Mouse (Mus musculus) embryonic facial prominence, embryonic 12.5 days (tissue): Measurements from ENCODE around the gene Clock. TPM values are rescaled to one million over a fixed set of nuclear protein-coding genes. Genes with fewer than 3 reads are reported as not detected.

ENCODE experiments used
- ATAC-seq: fragments of 200-750 bp; cut with Nextera tagmentation; 2 replicates; pipeline ENCODE4 v1.8.0; 2017; ENCODE audit not compliant: insufficient number of reproducible peaks, insufficient read depth, low FRiP score, low TSS enrichment
- H3K27ac ChIP-seq: fragments of 300-500 bp; sonication (generic); 2 replicates; pipeline ENCODE4 v1.5.1; 2016; ENCODE audit warnings: mild to moderate bottlenecking
- H3K27me3 ChIP-seq: fragments of 300-500 bp; sonication (generic); 2 replicates; pipeline ENCODE4 v1.6.1; 2016; ENCODE audit warnings: mild to moderate bottlenecking, moderate library complexity
- H3K36me3 ChIP-seq: fragments of 300-500 bp; sonication (generic); 2 replicates; pipeline ENCODE4 v1.6.1; 2016; ENCODE audit warnings: mild to moderate bottlenecking
- H3K4me1 ChIP-seq: fragments of 300-500 bp; sonication (generic); 2 replicates; pipeline ENCODE4 v1.6.1; 2016
- H3K4me2 ChIP-seq: fragments of 300-500 bp; sonication (generic); replicated peaks from 2 replicates; pipeline ENCODE4 v1.6.1; 2016; ENCODE audit warnings: mild to moderate bottlenecking, moderate library complexity
- H3K4me3 ChIP-seq: fragments of 300-500 bp; sonication (generic); 2 replicates; pipeline ENCODE4 v1.5.1; 2016; ENCODE audit warnings: mild to moderate bottlenecking
- H3K9ac ChIP-seq: fragments of 300-500 bp; sonication (generic); 2 replicates; pipeline ENCODE4 v1.6.1; 2016; ENCODE audit warnings: mild to moderate bottlenecking, moderate library complexity
- H3K9me3 ChIP-seq: fragments of 300-500 bp; sonication (generic); 2 replicates; pipeline ENCODE4 v1.6.1; 2016; ENCODE audit warnings: mild to moderate bottlenecking, moderate library complexity
- WGBS: fragments of 180-500 bp; shearing (Covaris S2); methylation state at CpG from one replicate; pipeline ENCODE4 v1.1.7; 2016; 5-methylcytosine and 5-hydroxymethylcytosine counted together
- polyA plus RNA-seq: library from polyadenylated mRNA; unstranded; fragments of >200 nt; fragmentation: Nextera tagmentation; extraction: Ambion mirVana; gene quantifications from 2 replicates; pipeline ENCODE4 v1.2.1, GENCODE M21; 2016

Clock gene
- polyA plus RNA-seq, 1 experiment from 2014 or later: 13.2 TPM

- Histone ChIP-seq H3K9ac (no peak overlapping the region), H3K4me1 (no peaks in the 10 kb centered on the region), H3K27me3 (no peaks in the 10 kb centered on the region), H3K9me3 (no peaks in the 10 kb centered on the region), H3K36me3 (peaks cover 4% of the 10 kb centered on the region; the same call in 1 of the 2 replicates), H3K27ac (no peak overlapping the region), H3K4me3 (no peak overlapping the region), H3K4me2 (no peak overlapping the region)
- 86% methylated on average over 3 of the region's 3 CpGs for WGBS
- ATAC-seq: no peak
Observed at GRCm38 (mm10) chr5:76250948-76251347, 53.6 kb downstream of the Clock start.

- Histone ChIP-seq H3K4me2 (no peak overlapping the region), H3K36me3 (peaks cover 9% of the 10 kb centered on the region; the same call in 1 of the 2 replicates), H3K4me3 (no peak overlapping the region), H3K9ac (no peak overlapping the region), H3K27me3 (no peaks in the 10 kb centered on the region), H3K4me1 (no peaks in the 10 kb centered on the region), H3K9me3 (no peaks in the 10 kb centered on the region), H3K27ac (no peak overlapping the region)
- ATAC-seq: no peak
Observed at GRCm38 (mm10) chr5:76246539-76246938, 58.1 kb downstream of the Clock start.

GRCm38 (mm10) chr5:76245419-76245818, 59.2 kb downstream of the Clock start:
- Histone ChIP-seq H3K36me3 (peaks cover 9% of the 10 kb centered on the region), H3K27me3 (no peaks in the 10 kb centered on the region), H3K4me1 (no peaks in the 10 kb centered on the region), H3K9me3 (no peaks in the 10 kb centered on the region), H3K27ac (no peak overlapping the region), H3K9ac (no peak overlapping the region), H3K4me2 (no peak overlapping the region), H3K4me3 (no peak overlapping the region)
- ATAC-seq: no peak
- WGBS: 89% methylated on average over 3 of the region's 3 CpGs

- Histone ChIP-seq H3K9me3 (no peaks in the 10 kb centered on the region), H3K4me1 (no peaks in the 10 kb centered on the region), H3K9ac (no peak overlapping the region), H3K36me3 (peaks cover 15% of the 10 kb centered on the region), H3K4me3 (no peak overlapping the region), H3K27me3 (no peaks in the 10 kb centered on the region), H3K4me2 (no peak overlapping the region), H3K27ac (no peak overlapping the region)
- WGBS: 90% methylated on average over 10 of the region's 10 CpGs
- ATAC-seq: no peak
Observed at GRCm38 (mm10) chr5:76244430-76244829, 60.2 kb downstream of the Clock start.

GRCm38 (mm10) chr5:76243929-76244328, 60.7 kb downstream of the Clock start:
- Histone ChIP-seq H3K9me3 (no peaks in the 10 kb centered on the region), H3K36me3 (peaks cover 15% of the 10 kb centered on the region)

GRCm38 (mm10) chr5:76243274-76243673, 61.3 kb downstream of the Clock start:
- 77% methylated on average over 3 of the region's 3 CpGs for WGBS
- H3K9me3 ChIP-seq: no peaks in the 10 kb centered on the region
- H3K9ac ChIP-seq: no peak overlapping the region

More at GRCm38 (mm10) chr5:76243929-76244328, 60.7 kb downstream of the Clock start:
- Histone ChIP-seq H3K4me2 (no peak overlapping the region), H3K9ac (no peak overlapping the region), H3K4me3 (no peak overlapping the region), H3K4me1 (no peaks in the 10 kb centered on the region), H3K27me3 (no peaks in the 10 kb centered on the region), H3K27ac (no peak overlapping the region)
- 90% methylated on average over 4 of the region's 4 CpGs for WGBS
- ATAC-seq: no peak

GRCm38 (mm10) chr5:76231171-76231855, 73.3 kb downstream of the Clock start:
- Histone ChIP-seq H3K4me2 (no peak overlapping the region), H3K27me3 (no peaks in the 10 kb centered on the region), H3K27ac (no peak overlapping the region), H3K9me3 (no peaks in the 10 kb centered on the region), H3K4me1 (no peaks in the 10 kb centered on the region), H3K4me3 (no peak overlapping the region), H3K36me3 (peaks cover 44% of the 10 kb centered on the region), H3K9ac (no peak overlapping the region)
- ATAC-seq: no peak
- WGBS: 92% methylated on average over 13 of the region's 13 CpGs

More at GRCm38 (mm10) chr5:76243274-76243673, 61.3 kb downstream of the Clock start:
- no peak overlapping the region for H3K4me3 ChIP-seq
- H3K27ac ChIP-seq: no peak overlapping the region
- H3K36me3 ChIP-seq: peaks cover 15% of the 10 kb centered on the region
- H3K4me2 ChIP-seq: no peak overlapping the region
- no peaks in the 10 kb centered on the region for H3K27me3 ChIP-seq
- H3K4me1 ChIP-seq: no peaks in the 10 kb centered on the region
- ATAC-seq: no peak

GRCm38 (mm10) chr5:76216691-76217090, 87.9 kb downstream of the Clock start:
- Histone ChIP-seq H3K9me3 (no peaks in the 10 kb centered on the region), H3K4me3 (no peak overlapping the region), H3K27me3 (no peaks in the 10 kb centered on the region), H3K4me1 (no peaks in the 10 kb centered on the region), H3K27ac (no peak overlapping the region), H3K4me2 (no peak overlapping the region), H3K36me3 (peaks cover 22% of the 10 kb centered on the region), H3K9ac (no peak overlapping the region)
- ATAC-seq: no peak
- WGBS: 79% methylated on average over 6 of the region's 6 CpGs

- Histone ChIP-seq H3K4me1 (no peaks in the 10 kb centered on the region), H3K27ac (no peak overlapping the region), H3K4me3 (no peak overlapping the region), H3K36me3 (peaks cover 67% of the 10 kb centered on the region), H3K9ac (no peak overlapping the region), H3K27me3 (no peaks in the 10 kb centered on the region), H3K9me3 (no peaks in the 10 kb centered on the region), H3K4me2 (no peak overlapping the region)
- ATAC-seq: no peak
- 90% methylated on average over 5 of the region's 5 CpGs for WGBS
Observed at GRCm38 (mm10) chr5:76208066-76208465, 96.5 kb downstream of the Clock start.

- WGBS: 91% methylated on average over 2 of the region's 2 CpGs
- H3K9ac ChIP-seq: no peak overlapping the region
- no peaks in the 10 kb centered on the region for H3K4me1 ChIP-seq
- H3K27ac ChIP-seq: no peak overlapping the region
- no peak overlapping the region for H3K4me2 ChIP-seq
- H3K4me3 ChIP-seq: no peak overlapping the region
- no peaks in the 10 kb centered on the region for H3K27me3 ChIP-seq
- no peaks in the 10 kb centered on the region for H3K9me3 ChIP-seq
- peaks cover 67% of the 10 kb centered on the region for H3K36me3 ChIP-seq
- ATAC-seq: no peak
Observed at GRCm38 (mm10) chr5:76205886-76206285, 98.7 kb downstream of the Clock start.

- WGBS: 92% methylated on average over 3 of the region's 3 CpGs
- H3K36me3 ChIP-seq: peaks cover 61% of the 10 kb centered on the region
- ATAC-seq: no peak
Observed at GRCm38 (mm10) chr5:76203171-76203570, 101.4 kb downstream of the Clock start.

GRCm38 (mm10) chr5:76199346-76199745, 105.2 kb downstream of the Clock start:
- Histone ChIP-seq H3K27me3 (no peaks in the 10 kb centered on the region), H3K4me2 (no peak overlapping the region), H3K4me1 (no peaks in the 10 kb centered on the region), H3K9ac (no peak overlapping the region), H3K36me3 (peaks cover 42% of the 10 kb centered on the region), H3K27ac (no peak overlapping the region), H3K4me3 (no peak overlapping the region), H3K9me3 (no peaks in the 10 kb centered on the region)
- ATAC-seq: no peak
- WGBS: 95% methylated on average over 13 of the region's 13 CpGs

More at GRCm38 (mm10) chr5:76203171-76203570, 101.4 kb downstream of the Clock start:
- Histone ChIP-seq H3K9ac (no peak overlapping the region), H3K4me2 (no peak overlapping the region), H3K4me1 (no peaks in the 10 kb centered on the region), H3K27me3 (no peaks in the 10 kb centered on the region), H3K27ac (no peak overlapping the region), H3K9me3 (no peaks in the 10 kb centered on the region), H3K4me3 (no peak overlapping the region)
